Mouse (Mus musculus) left cerebral cortex, postnatal 14 days (tissue): ENCODE measurements at regions not wholly inside any gene's neighbourhood (a gene's known extent, or its start where the extent isn't known, plus 50 kb on each side); places are given as distances from the start of the nearest gene placed in this dataset.

Experiments used
- DNase-seq, 2 experiments: peaks; one replicate each; pipeline ENCODE4 v3.0.0; 2021 to 2022; ENCODE audit warnings: low spot score in 2 of 2, mixed read lengths in 1 of 2
- intact Hi-C: fragments of 180-260 bp; cut with DNase I; formaldehyde crosslinking; loops from one replicate; pipeline ENCODE4 v1.15.1; 2025

GRCm38 (mm10) chr6:140193084-140193939 lies 152.1 kb upstream of the Plcz1 start:
- intact Hi-C loops: no loop called here
- peak; percentile 17 to 63 for DNase-seq

- DNase-seq: no peak
- intact Hi-C loops: no loop called here
These were observed 151.3 kb upstream of the Plcz1 start for GRCm38 (mm10) chr6:140192526-140192925.

- no peak for DNase-seq
- intact Hi-C loops: no loop called here
These were observed 150.1 kb upstream of the Plcz1 start for GRCm38 (mm10) chr6:140191341-140191740.

- intact Hi-C loops: no loop called here
- DNase-seq: no peak
These were observed 148.3 kb upstream of the Plcz1 start for GRCm38 (mm10) chr6:140189601-140190000.

- intact Hi-C loops: no loop called here
- no peak for DNase-seq
These were observed 146.5 kb upstream of the Plcz1 start for GRCm38 (mm10) chr6:140187733-140188132.

- intact Hi-C loops: no loop called here
- DNase-seq: no peak
These were observed 145.8 kb upstream of the Plcz1 start for GRCm38 (mm10) chr6:140187106-140187505.

GRCm38 (mm10) chr6:140179999-140180398 lies 138.7 kb upstream of the Plcz1 start:
- no peak for DNase-seq

GRCm38 (mm10) chr6:140178425-140179193 lies 137.4 kb upstream of the Plcz1 start:
- DNase-seq: no peak
- intact Hi-C loops: no loop called here

More at GRCm38 (mm10) chr6:140179999-140180398, 138.7 kb upstream of the Plcz1 start:
- intact Hi-C loops: no loop called here

GRCm38 (mm10) chr6:140172716-140173115 lies 131.5 kb upstream of the Plcz1 start:
- DNase-seq: no peak
- intact Hi-C loops: no loop called here

GRCm38 (mm10) chr6:140169836-140170235 lies 128.6 kb upstream of the Plcz1 start:
- no peak for DNase-seq
- intact Hi-C loops: no loop called here

- intact Hi-C loops: no loop called here
- DNase-seq: no peak
These were observed 125.9 kb upstream of the Plcz1 start for GRCm38 (mm10) chr6:140167182-140167581.

- no peak for DNase-seq
- intact Hi-C loops: no loop called here
These were observed 121.5 kb upstream of the Plcz1 start for GRCm38 (mm10) chr6:140162729-140163128.

GRCm38 (mm10) chr6:140161482-140161881 lies 120.2 kb upstream of the Plcz1 start:
- DNase-seq: no peak
- intact Hi-C loops: no loop called here

- intact Hi-C loops: no loop called here
- no peak for DNase-seq
These were observed 119.7 kb upstream of the Plcz1 start for GRCm38 (mm10) chr6:140160946-140161345.

GRCm38 (mm10) chr6:140158986-140159385 lies 117.7 kb upstream of the Plcz1 start:
- intact Hi-C loops: no loop called here
- peak in 1 of 2 experiments; percentile 16 for DNase-seq

- intact Hi-C loops: no loop called here
- DNase-seq: no peak
These were observed 116.1 kb upstream of the Plcz1 start for GRCm38 (mm10) chr6:140157375-140157774.

- DNase-seq: peak; percentile 68 to 77
- intact Hi-C loops: no loop called here
These were observed 111.3 kb upstream of the Plcz1 start for GRCm38 (mm10) chr6:140152418-140153176.

- no peak for DNase-seq
- intact Hi-C loops: no loop called here
These were observed 107.5 kb upstream of the Plcz1 start for GRCm38 (mm10) chr6:140148628-140149245.

GRCm38 (mm10) chr6:140148138-140148537 lies 106.9 kb upstream of the Plcz1 start:
- no peak for DNase-seq
- intact Hi-C loops: no loop called here
